Comparison of ENCODE assay signal across 9 mouse cellular contexts in the genomic region with DNA sequence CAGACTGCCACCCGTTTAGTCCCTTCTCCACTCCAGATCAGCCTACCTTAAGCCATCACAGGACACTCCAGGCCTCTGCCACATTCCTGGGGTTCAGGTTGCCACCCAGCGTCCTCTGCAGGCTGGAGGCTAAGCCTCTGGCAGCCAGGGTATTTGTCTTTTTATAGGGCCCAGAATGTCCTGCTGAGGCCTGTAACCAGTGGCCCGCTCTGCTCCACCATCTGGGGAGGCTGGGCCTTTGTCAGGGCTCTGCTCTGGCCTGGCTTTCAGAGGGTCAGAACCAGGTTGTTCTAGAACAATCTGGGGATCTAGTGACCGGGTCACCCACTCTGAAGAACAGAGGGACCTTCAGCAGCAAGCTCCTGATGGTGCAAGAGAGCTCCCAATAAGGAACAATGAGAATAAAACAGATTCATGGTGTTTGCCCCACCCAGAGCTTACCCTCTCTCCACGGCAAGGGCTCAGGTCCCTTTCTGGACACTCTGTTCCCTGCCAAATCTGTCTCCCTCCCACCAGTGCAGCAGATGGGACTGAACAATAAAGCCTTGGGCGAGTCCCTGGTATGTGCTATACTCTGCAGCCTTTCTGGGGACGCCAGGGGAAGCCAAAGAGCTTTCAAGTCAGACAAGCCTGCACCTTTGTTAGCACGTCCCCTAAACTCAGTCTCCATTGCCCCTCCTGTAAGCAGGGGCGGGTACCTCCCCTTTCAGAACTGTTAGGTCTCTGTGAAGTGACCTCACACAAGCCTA. TPM values are rescaled to one million over a fixed set of nuclear protein-coding genes. Genes with fewer than 3 reads are reported as not detected.
DNase-seq lines count a peak whose midpoint lies in the region; ATAC-seq and TF ChIP-seq lines count a peak whose summit lies in the region.
"Had no signal": no experiment of that assay in that cellular context is flagged by ENCODE, and none has a peak within 500 bp of the region (broad histone marks: within the 10 kb centered on the region; RNA-seq: fewer than 3 reads in every experiment).

No protein-coding gene starts in this region.

- no peaks in the 10 kb centered on the region for H3K36me3 ChIP-seq in kidney, embryonic 16.5 days (ENCODE audit: insufficient read depth, low read length)
- H3K36me3 ChIP-seq in thymus, adult 2 months (ENCODE audit: control insufficient read depth, insufficient read depth, low read length), result no peaks in the 10 kb centered on the region

- H3K9me3 ChIP-seq in kidney, embryonic 16.5 days (ENCODE audit: low read length), result no peaks in the 10 kb centered on the region

- no peak for ATAC-seq in kidney, embryonic 16.5 days (ENCODE audit: low FRiP score, low TSS enrichment)

- H3K9ac ChIP-seq in kidney, embryonic 16.5 days (replicated peaks; ENCODE audit: low read length), result no peak overlapping the region

- TF ChIP-seq CTCF in thymus, adult 2 months (IDR thresholded peaks at IDR 0.05; ENCODE audit: borderline replicate concordance, control insufficient read depth, extremely low read depth, insufficient read depth, low read length, poor library complexity), result no peak

- 55% methylated on average over 9 of the region's 9 CpGs for WGBS in kidney, embryonic 16.5 days
- 89% methylated on average over 9 of the region's 9 CpGs for WGBS in thymus, adult 2 months

- TF ChIP-seq POLR2A in thymus, adult 2 months (IDR thresholded peaks at IDR 0.05; ENCODE audit: control insufficient read depth, extremely low read depth, insufficient read depth, low read length, poor library complexity), result no peak

- H3K27me3 ChIP-seq in kidney, embryonic 16.5 days (ENCODE audit: insufficient read depth, low read length), result no peaks in the 10 kb centered on the region
- no peaks in the 10 kb centered on the region for H3K27me3 ChIP-seq in thymus, adult 2 months (ENCODE audit: control insufficient read depth, insufficient read depth, low read length)

- H3K4me2 ChIP-seq in kidney, embryonic 16.5 days (replicated peaks; ENCODE audit: low read depth, low read length), result no peak overlapping the region

- H3K27ac ChIP-seq in kidney, embryonic 16.5 days (ENCODE audit: low read length), result no peak overlapping the region
- H3K27ac ChIP-seq in thymus, adult 2 months (ENCODE audit: control insufficient read depth, insufficient read depth, low read length), result no peak overlapping the region

- peak; percentile 19 for DNase-seq in kidney, adult 11 months
- DNase-seq in brain, adult 2 months (ENCODE audit: low read depth, low spot score), result peak; percentile 86
- peak; percentile 73 to 83 for DNase-seq in frontal cortex, postnatal 25 days (ENCODE audit: low spot score in 2 of 2)
- peak; percentile 83 to 86 for DNase-seq in kidney, postnatal 4 days
- peak; percentile 85 for DNase-seq in lung, postnatal 36 days
- peak; percentile 66 for DNase-seq in thymus, adult 2 months
- DNase-seq in neural tube, embryonic 10.5 days (ENCODE audit: extremely low spot score, low spot score), result no peak

- H3K4me1 ChIP-seq in kidney, embryonic 16.5 days (ENCODE audit: insufficient read depth, low read length), result no peaks in the 10 kb centered on the region
- no peaks in the 10 kb centered on the region for H3K4me1 ChIP-seq in thymus, adult 2 months (replicated peaks; ENCODE audit: control insufficient read depth, insufficient read depth, low read length)

- H3K4me3 ChIP-seq in kidney, embryonic 16.5 days (ENCODE audit: low read length), result no peak overlapping the region
- H3K4me3 ChIP-seq in thymus, adult 2 months (ENCODE audit: control insufficient read depth, insufficient read depth, low read length), result no peak overlapping the region

RNA-seq across cellular contexts. Expression of a gene that starts 8.7 kb away (rescaled TPM):
- polyA plus RNA-seq in kidney, embryonic 16.5 days (2015; fragmentation: Nextera tagmentation; extraction: Ambion mirVana), result 0.36 TPM in 2 replicates
- 2.3 and 3.7 TPM in 2 replicates for polyA plus RNA-seq in thymus, adult 2 months (2012; rRNA removed)

RNA-seq across cellular contexts. Expression of a gene that starts 10.6 kb away (rescaled TPM):
- not detected in 2 replicates for polyA plus RNA-seq in kidney, embryonic 16.5 days (2015; fragmentation: Nextera tagmentation; extraction: Ambion mirVana)
- not detected in 2 replicates for polyA plus RNA-seq in thymus, adult 2 months (2012; rRNA removed)
- polyA plus RNA-seq: large intestine, adult 2 months had no signal

RNA-seq across cellular contexts. Expression of a gene that starts 53.3 kb away (rescaled TPM):
- 260 and 268 TPM in 2 replicates for polyA plus RNA-seq in kidney, embryonic 16.5 days (2015; fragmentation: Nextera tagmentation; extraction: Ambion mirVana)
- 77.1 and 86.9 TPM in 2 replicates for polyA plus RNA-seq in thymus, adult 2 months (2012; rRNA removed)

RNA-seq across cellular contexts. Expression of a gene that starts 55.1 kb away (rescaled TPM):
- 0.17 and 0.30 TPM in 2 replicates for polyA plus RNA-seq in kidney, embryonic 16.5 days (2015; fragmentation: Nextera tagmentation; extraction: Ambion mirVana)
- polyA plus RNA-seq in thymus, adult 2 months (2012; rRNA removed), result 0.52 and 0.81 TPM in 2 replicates
- polyA plus RNA-seq: large intestine, adult 2 months had no signal
